8 mouse cellular contexts compared by ENCODE assay signal in the genomic region with DNA sequence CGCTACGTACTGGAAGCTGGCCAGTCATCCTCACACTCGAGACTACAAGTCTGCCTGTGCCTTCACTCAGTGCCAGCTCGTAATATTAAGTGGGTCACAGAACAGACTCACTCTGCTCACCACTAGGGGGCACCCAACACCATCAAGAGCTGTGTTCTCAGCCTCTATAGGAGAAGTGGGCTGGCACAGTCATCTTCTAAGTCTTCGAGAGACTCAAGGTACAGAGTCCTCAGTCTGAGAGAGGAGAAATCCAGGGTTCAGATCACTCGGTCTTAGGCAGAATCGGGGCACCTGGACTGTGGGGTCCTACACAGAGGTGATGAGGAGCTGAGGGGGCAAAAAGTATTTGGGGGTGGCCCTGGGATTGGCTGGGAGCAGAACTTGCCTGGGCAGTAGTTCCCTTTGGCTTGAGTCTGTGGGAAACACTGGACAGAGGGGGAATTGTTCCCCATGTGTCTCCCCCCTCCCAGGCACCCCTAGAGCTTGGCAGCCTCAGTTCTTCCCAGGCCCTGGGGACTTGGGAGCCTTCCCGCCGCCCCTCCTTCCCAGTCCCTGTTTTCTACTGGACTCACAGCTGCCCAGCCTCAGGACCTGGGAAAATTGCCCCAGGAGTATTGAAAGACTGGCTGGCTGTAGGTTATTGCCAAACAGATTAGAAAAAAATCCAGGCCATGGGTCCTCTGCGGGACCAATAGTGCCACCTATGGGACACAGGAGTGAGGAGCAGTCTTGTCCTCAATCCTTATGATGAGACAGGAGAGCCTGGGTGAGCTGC. TPM values are rescaled to one million over a fixed set of nuclear protein-coding genes. Genes with fewer than 3 reads are reported as not detected.
DNase-seq lines count a peak whose midpoint lies in the region; ATAC-seq and TF ChIP-seq lines count a peak whose summit lies in the region.

No protein-coding gene starts in this region.

- H3K27ac ChIP-seq in cortical plate, adult 2 months (ENCODE audit: insufficient read depth, low read length), result peak overlapping the region; percentile 53

- peak; percentile 91 for DNase-seq in gastrocnemius, postnatal 10 days
- peak; percentile 94 for DNase-seq in left cerebral cortex, postnatal 10 days (ENCODE audit: extremely low spot score in 1 of 2, low spot score in 2 of 2)
- DNase-seq in right cerebral cortex, postnatal 25 days, result peak; percentile 89
- peak; percentile 84 to 91 for DNase-seq in urinary bladder, postnatal 4 days (ENCODE audit: low spot score in 2 of 2)

- peak; percentile 97 for TF ChIP-seq CTCF in cortical plate, adult 2 months (IDR thresholded peaks at IDR 0.05; ENCODE audit: extremely low read depth, insufficient read depth, low read length)

- intact Hi-C loops in left cerebral cortex, postnatal 10 days (cut with DNase I), result loop anchor here (2.0 kb wide), 1 partner anchor 32 kb away; no protein-coding TSS in a partner anchor

- TF ChIP-seq POLR2A in cortical plate, adult 2 months (IDR thresholded peaks at IDR 0.05; ENCODE audit: extremely low read depth, insufficient read depth, low read length), result no peak

- no peaks in the 10 kb centered on the region; the same call in 1 of the 2 replicates for H3K4me1 ChIP-seq in cortical plate, adult 2 months (ENCODE audit: control insufficient read depth, insufficient read depth, low read length)

- ATAC-seq in activated CD4-positive, CD25-positive, alpha-beta regulatory T cell, adult 4 months, result peak; percentile 56
- peak; percentile 67 for ATAC-seq in inflammation-experienced regulatory T-cells, adult 6 months
- peak; percentile 75 for ATAC-seq in megakaryocyte-erythroid progenitor cell, adult 5-6 weeks (replicated peaks; ENCODE audit: low FRiP score, low TSS enrichment, poor library complexity, severe bottlenecking)

- H3K4me3 ChIP-seq in cortical plate, adult 2 months (ENCODE audit: insufficient read depth, low read length), result no peak overlapping the region

RNA-seq across cellular contexts. Expression of a gene that starts 4.3 kb away (rescaled TPM):
- 10 to 100 TPM; 35.4 to 40.9 TPM for polyA plus RNA-seq in activated CD4-positive, CD25-positive, alpha-beta regulatory T cell, adult 4 months (2017; shearing (Covaris generic))
- polyA plus RNA-seq in cortical plate, adult 2 months (2012; rRNA removed), result 146 and 147 TPM in 2 replicates
- 10 to 100 TPM; 45.7 to 48.2 TPM for total RNA-seq in gastrocnemius, postnatal 10 days (2021)
- polyA plus RNA-seq in inflammation-experienced regulatory T-cells, adult 6 months (2017; shearing (Covaris generic)), result 10 to 100 TPM; 21.4 to 44.1 (median 27.2) TPM
- total RNA-seq in left cerebral cortex, postnatal 10 days (2021), result 100 to 1,000 TPM; 144 to 147 TPM
- 45.9 and 70.1 TPM in 2 replicates for total RNA-seq in megakaryocyte-erythroid progenitor cell, adult 5-6 weeks (2014; fragmentation: Nextera tagmentation)
- 31.1 and 37.3 TPM in 2 replicates for total RNA-seq in megakaryocyte-erythroid progenitor cell, adult 5-6 weeks (2017)

RNA-seq across cellular contexts. Expression of a gene that starts 8.6 kb away (rescaled TPM):
- not detected for polyA plus RNA-seq in activated CD4-positive, CD25-positive, alpha-beta regulatory T cell, adult 4 months (2017; shearing (Covaris generic))
- not detected in 2 replicates for polyA plus RNA-seq in cortical plate, adult 2 months (2012; rRNA removed)
- under 1 TPM in 1 of 2 experiments, not detected in 1; 0.61 TPM for total RNA-seq in gastrocnemius, postnatal 10 days (2021)
- not detected for polyA plus RNA-seq in inflammation-experienced regulatory T-cells, adult 6 months (2017; shearing (Covaris generic))
- total RNA-seq in left cerebral cortex, postnatal 10 days (2021), result not detected
- total RNA-seq in megakaryocyte-erythroid progenitor cell, adult 5-6 weeks (2014; fragmentation: Nextera tagmentation), result not detected in 2 replicates
- total RNA-seq in megakaryocyte-erythroid progenitor cell, adult 5-6 weeks (2017), result not detected in 2 replicates

RNA-seq across cellular contexts. Expression of a gene that starts 12.1 kb away (rescaled TPM):
- not detected for polyA plus RNA-seq in activated CD4-positive, CD25-positive, alpha-beta regulatory T cell, adult 4 months (2017; shearing (Covaris generic))
- not detected in 2 replicates for polyA plus RNA-seq in cortical plate, adult 2 months (2012; rRNA removed)
- total RNA-seq in gastrocnemius, postnatal 10 days (2021), result not detected
- not detected for polyA plus RNA-seq in inflammation-experienced regulatory T-cells, adult 6 months (2017; shearing (Covaris generic))
- not detected for total RNA-seq in left cerebral cortex, postnatal 10 days (2021)
- total RNA-seq in megakaryocyte-erythroid progenitor cell, adult 5-6 weeks (2014; fragmentation: Nextera tagmentation), result not detected in 2 replicates
- total RNA-seq in megakaryocyte-erythroid progenitor cell, adult 5-6 weeks (2017), result not detected in 2 replicates

RNA-seq across cellular contexts. Expression of a gene that starts 12.1 kb away (rescaled TPM):
- under 1 TPM in 1 of 2 experiments, not detected in 1; 0.44 TPM for polyA plus RNA-seq in activated CD4-positive, CD25-positive, alpha-beta regulatory T cell, adult 4 months (2017; shearing (Covaris generic))
- not detected in 2 replicates for polyA plus RNA-seq in cortical plate, adult 2 months (2012; rRNA removed)
- under 1 TPM in 1 of 2 experiments, not detected in 1; 0.54 TPM for total RNA-seq in gastrocnemius, postnatal 10 days (2021)
- polyA plus RNA-seq in inflammation-experienced regulatory T-cells, adult 6 months (2017; shearing (Covaris generic)), result 1 to 10 TPM in 2 of 3 experiments, not detected in 1; 1.0 to 1.4 TPM
- total RNA-seq in left cerebral cortex, postnatal 10 days (2021), result not detected
- total RNA-seq in megakaryocyte-erythroid progenitor cell, adult 5-6 weeks (2014; fragmentation: Nextera tagmentation), result not detected in 2 replicates
- total RNA-seq in megakaryocyte-erythroid progenitor cell, adult 5-6 weeks (2017), result not detected in 2 replicates

RNA-seq across cellular contexts. Expression of a gene that starts 23.3 kb away (rescaled TPM):
- not detected for polyA plus RNA-seq in activated CD4-positive, CD25-positive, alpha-beta regulatory T cell, adult 4 months (2017; shearing (Covaris generic))
- polyA plus RNA-seq in cortical plate, adult 2 months (2012; rRNA removed), result 1.3 and 1.4 TPM in 2 replicates
- total RNA-seq in gastrocnemius, postnatal 10 days (2021), result 1 to 10 TPM in 1 of 2 experiments, not detected in 1; 4.1 TPM
- polyA plus RNA-seq in inflammation-experienced regulatory T-cells, adult 6 months (2017; shearing (Covaris generic)), result 1 to 10 TPM in 1 of 3 experiments, not detected in 2; 1.2 TPM
- 1 to 10 TPM; 3.1 to 3.3 TPM for total RNA-seq in left cerebral cortex, postnatal 10 days (2021)
- 2.3 and 3.6 TPM in 2 replicates for total RNA-seq in megakaryocyte-erythroid progenitor cell, adult 5-6 weeks (2014; fragmentation: Nextera tagmentation)
- 15.4 TPM in 1 of 2 replicates, not detected in the other for total RNA-seq in megakaryocyte-erythroid progenitor cell, adult 5-6 weeks (2017)
